Mouse (Mus musculus): ENCODE results near the gene Ebi3. TPM values are rescaled to one million over a fixed set of nuclear protein-coding genes. Genes with fewer than 3 reads are reported as not detected.
A peak's percentile ranks its signal among the peaks of the same experiment; 100 is the strongest.

The Ebi3 gene
- polyA plus RNA-seq, 1 experiment from 2014 or later, result 3.8 TPM

GRCm38 (mm10) chr17:55976255-55976862, 23.9 kb downstream of the Ebi3 start:
- Histone ChIP-seq H3K36me3 (no peaks in the 10 kb centered on the region), H3K4me2 (no peak overlapping the region), H3K9me3 (no peaks in the 10 kb centered on the region), H3K4me3 (no peak overlapping the region), H3K27me3 (peaks cover 4% of the 10 kb centered on the region; the same call in 1 of the 2 replicates), H3K27ac (no peak overlapping the region), H3K9ac (no peak overlapping the region), H3K4me1 (peaks cover 10% of the 10 kb centered on the region)
- ATAC-seq (ENCODE audit: insufficient number of reproducible peaks, low FRiP score, low TSS enrichment, low read depth), result no peak
- 18% methylated on average over 13 of the region's 13 CpGs for WGBS

GRCm38 (mm10) chr17:55977301-55977700, 24.9 kb downstream of the Ebi3 start:
- WGBS, result 51% methylated on average over 3 of the region's 3 CpGs
- Histone ChIP-seq H3K9ac (no peak overlapping the region), H3K27me3 (no peaks in the 10 kb centered on the region), H3K27ac (no peak overlapping the region), H3K9me3 (no peaks in the 10 kb centered on the region), H3K4me3 (no peak overlapping the region), H3K4me2 (no peak overlapping the region), H3K4me1 (0 out of 2 replicates have a peak, but pooled peaks cover 8% of the 10 kb centered on the region), H3K36me3 (no peaks in the 10 kb centered on the region)
- no peak for ATAC-seq (ENCODE audit: insufficient number of reproducible peaks, low FRiP score, low TSS enrichment, low read depth)

- H3K9me3 ChIP-seq, result no peaks in the 10 kb centered on the region
- H3K27ac ChIP-seq, result no peak within 1 kb of the TSS
- peaks cover 11% of the 10 kb centered on the region for H3K4me1 ChIP-seq
- peaks cover 6% of the 10 kb centered on the region; the same call in 1 of the 2 replicates for H3K36me3 ChIP-seq
- 9% methylated on average over 32 of the region's 35 CpGs for WGBS
- ATAC-seq (ENCODE audit: insufficient number of reproducible peaks, low FRiP score, low TSS enrichment, low read depth), result 0 out of 2 replicates have a peak, but pooled peaks have one; percentile 27
- peak within 1 kb of the TSS; percentile 29; the same call in 1 of the 2 replicates for H3K9ac ChIP-seq
- H3K27me3 ChIP-seq, result no peaks in the 10 kb centered on the region
- peak within 1 kb of the TSS; percentile 80 for H3K4me2 ChIP-seq
- H3K4me3 ChIP-seq, result peak within 1 kb of the TSS; percentile 56
These were observed 33.9 kb downstream of the Ebi3 start, which contains the start of gene Fsd1 for GRCm38 (mm10) chr17:55986030-55986961. Fsd1 (plus strand) TSS chr17:55986509.

GRCm38 (mm10) chr17:55990278-55990898, 37.9 kb downstream of the Ebi3 start:
- Histone ChIP-seq H3K4me1 (peaks cover 11% of the 10 kb centered on the region), H3K36me3 (peaks cover 6% of the 10 kb centered on the region; the same call in 1 of the 2 replicates), H3K9ac (no peak overlapping the region), H3K4me3 (no peak overlapping the region), H3K9me3 (no peaks in the 10 kb centered on the region), H3K27me3 (no peaks in the 10 kb centered on the region), H3K4me2 (no peak overlapping the region), H3K27ac (no peak overlapping the region)
- WGBS, result 86% methylated on average over 8 of the region's 8 CpGs
- peak; percentile 50; the same call in 1 of the 2 replicates for ATAC-seq (ENCODE audit: insufficient number of reproducible peaks, low FRiP score, low TSS enrichment, low read depth)

GRCm38 (mm10) chr17:55996007-55996406, 43.6 kb downstream of the Ebi3 start:
- 74% methylated on average over 15 of the region's 15 CpGs for WGBS
- H3K9me3 ChIP-seq, result no peaks in the 10 kb centered on the region
- peaks cover 9% of the 10 kb centered on the region; the same call in 1 of the 2 replicates for H3K36me3 ChIP-seq
- H3K4me2 ChIP-seq, result no peak overlapping the region
- peaks cover 10% of the 10 kb centered on the region for H3K27me3 ChIP-seq
- no peak overlapping the region for H3K27ac ChIP-seq
- no peak overlapping the region for H3K9ac ChIP-seq
- no peak for ATAC-seq (ENCODE audit: insufficient number of reproducible peaks, low FRiP score, low TSS enrichment, low read depth)
- no peaks in the 10 kb centered on the region for H3K4me1 ChIP-seq
- H3K4me3 ChIP-seq, result no peak overlapping the region

- Histone ChIP-seq H3K27ac (no peak overlapping the region), H3K36me3 (peaks cover 9% of the 10 kb centered on the region; the same call in 1 of the 2 replicates), H3K4me1 (no peaks in the 10 kb centered on the region), H3K4me2 (peak overlapping the region; percentile 12; the same call in 1 of the 2 replicates), H3K4me3 (no peak overlapping the region), H3K9me3 (no peaks in the 10 kb centered on the region), H3K9ac (no peak overlapping the region), H3K27me3 (peaks cover 10% of the 10 kb centered on the region)
- WGBS, result 13% methylated on average over 30 of the region's 30 CpGs
- ATAC-seq (ENCODE audit: insufficient number of reproducible peaks, low FRiP score, low TSS enrichment, low read depth), result no peak
These were observed 47.5 kb downstream of the Ebi3 start for GRCm38 (mm10) chr17:55999794-56000499.

- H3K4me3 ChIP-seq, result no peak overlapping the region
- H3K9ac ChIP-seq, result no peak overlapping the region
- ATAC-seq (ENCODE audit: insufficient number of reproducible peaks, low FRiP score, low TSS enrichment, low read depth), result no peak
- H3K36me3 ChIP-seq, result no peaks in the 10 kb centered on the region
- peaks cover 11% of the 10 kb centered on the region for H3K4me1 ChIP-seq
- H3K27ac ChIP-seq, result no peak overlapping the region
- H3K9me3 ChIP-seq, result no peaks in the 10 kb centered on the region
- H3K4me2 ChIP-seq, result no peak overlapping the region
- 79% methylated on average over 3 of the region's 3 CpGs for WGBS
- H3K27me3 ChIP-seq, result peaks cover 10% of the 10 kb centered on the region
These were observed 50.6 kb downstream of the Ebi3 start for GRCm38 (mm10) chr17:56003000-56003399.

GRCm38 (mm10) chr17:56005415-56006061, 53.1 kb downstream of the Ebi3 start, which contains the start of the genes Stap2 and Mpnd:
Stap2 (minus strand) TSS chr17:56005584.
Mpnd (plus strand) TSS chr17:56005711.
- H3K9ac ChIP-seq, result no peak within 1 kb of the TSS
- ATAC-seq (ENCODE audit: insufficient number of reproducible peaks, low FRiP score, low TSS enrichment, low read depth), result no peak
- H3K4me3 ChIP-seq, result peak within 1 kb of the TSS; percentile 29
- H3K27me3 ChIP-seq, result peaks cover 3% of the 10 kb centered on the region
- no peaks in the 10 kb centered on the region for H3K9me3 ChIP-seq
- WGBS, result 30% methylated on average over 9 of the region's 13 CpGs
- peak within 1 kb of the TSS; percentile 32 for H3K4me2 ChIP-seq
- peaks cover 22% of the 10 kb centered on the region for H3K4me1 ChIP-seq
- H3K36me3 ChIP-seq, result no peaks in the 10 kb centered on the region
- H3K27ac ChIP-seq, result no peak within 1 kb of the TSS

Data from limb, embryonic 15.5 days (tissue).